Mouse (Mus musculus) liver, adult (tissue): ENCODE results near the gene Gm45140.

Experiments used
- GATA4 ChIP-seq: IDR thresholded peaks from 2 replicates; pipeline ENCODE4 v1.6.1; 2014; ENCODE audit warnings: mild to moderate bottlenecking, low read length; ENCODE audit not compliant: insufficient replicate concordance

The Gm45140 gene

DNA sequence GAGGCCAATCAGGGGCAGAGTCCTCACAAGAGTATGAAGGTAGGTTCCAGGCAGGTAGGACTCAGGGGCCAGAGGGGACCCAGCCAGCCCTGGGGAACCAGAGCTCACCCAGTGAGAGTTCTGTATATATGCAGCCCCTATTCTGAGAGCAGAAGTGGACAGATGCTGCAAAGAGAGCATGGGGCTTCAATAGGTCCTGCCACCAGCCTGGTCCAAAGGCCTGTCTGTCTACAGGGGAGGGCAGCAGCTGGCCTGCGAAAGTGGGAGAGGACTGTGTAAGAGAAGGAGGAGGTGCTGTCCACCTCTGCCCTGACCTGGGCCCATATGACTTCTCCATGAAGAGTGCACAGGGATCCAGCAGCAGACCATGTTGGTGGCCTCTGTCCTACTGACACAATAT lies 58.9 kb downstream of the Gm45140 start:
- TF ChIP-seq GATA4: no peak

DNA sequence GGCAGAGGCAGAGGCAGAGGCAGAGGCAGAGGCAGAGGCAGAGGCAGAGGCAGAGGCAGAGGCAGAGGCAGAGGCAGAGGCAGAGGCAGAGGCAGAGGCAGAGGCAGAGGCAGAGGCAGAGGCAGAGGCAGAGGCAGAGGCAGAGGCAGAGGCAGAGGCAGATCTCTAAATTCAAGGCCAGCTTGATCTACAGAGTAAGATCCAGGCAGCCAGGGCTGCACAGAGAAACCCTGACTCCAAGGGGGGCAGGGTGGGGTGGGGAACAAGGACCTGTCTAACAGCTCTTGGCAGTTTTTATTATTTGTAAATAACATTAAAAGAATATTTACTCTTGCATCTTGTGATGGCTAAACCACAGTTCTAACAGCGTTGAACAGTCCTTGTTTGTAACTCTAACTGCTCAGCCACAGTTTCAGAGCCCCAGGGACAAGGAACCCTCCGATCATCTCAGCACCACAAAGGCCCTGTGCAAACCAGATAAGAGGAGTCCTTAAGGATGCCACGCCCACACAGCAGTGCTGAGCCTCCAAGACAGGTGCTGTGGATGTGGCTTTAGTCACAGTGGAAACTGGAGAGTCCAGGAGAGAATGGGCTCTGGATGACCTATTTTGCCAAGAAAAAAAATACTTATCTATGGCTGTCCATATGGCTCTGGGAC lies 59.9 kb downstream of the Gm45140 start:
- TF ChIP-seq GATA4: no peak

DNA sequence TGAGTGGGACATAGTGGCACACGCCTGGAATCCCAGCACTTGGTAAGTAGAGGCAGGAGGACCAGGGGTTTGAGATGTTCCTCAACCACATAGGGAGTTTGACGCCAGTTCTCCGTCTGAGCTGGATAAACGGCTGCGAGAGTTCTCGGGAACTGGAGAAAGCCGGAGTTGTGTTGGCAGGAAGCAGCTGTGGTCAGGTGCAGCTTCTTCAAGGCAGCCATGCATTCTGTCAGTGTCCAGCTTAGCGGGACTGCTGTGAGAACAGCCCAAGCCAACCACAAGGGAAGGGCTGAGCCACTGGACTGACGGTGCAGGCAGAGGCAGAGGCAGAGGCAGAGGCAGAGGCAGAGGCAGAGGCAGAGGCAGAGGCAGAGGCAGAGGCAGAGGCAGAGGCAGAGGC lies 60.7 kb downstream of the Gm45140 start:
- no peak for TF ChIP-seq GATA4

DNA sequence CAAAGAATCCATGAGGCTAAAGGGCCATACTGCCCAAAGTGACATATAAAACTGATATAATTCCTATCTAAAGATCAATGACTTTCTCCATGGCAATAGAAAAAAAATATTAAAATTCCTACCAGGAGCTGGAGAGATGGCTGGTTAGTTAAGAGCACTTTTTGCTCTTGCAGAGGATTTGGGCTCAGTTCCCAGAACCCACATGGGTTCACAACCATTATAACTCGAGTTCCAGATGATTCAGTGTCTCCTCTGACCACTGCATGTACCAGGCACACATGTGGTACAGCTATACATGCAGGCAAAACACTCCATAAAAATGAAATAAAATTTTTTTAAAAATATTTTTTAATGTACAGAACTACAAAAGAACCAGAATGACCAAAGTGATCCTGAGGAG lies 61.1 kb downstream of the Gm45140 start:
- no peak for TF ChIP-seq GATA4

DNA sequence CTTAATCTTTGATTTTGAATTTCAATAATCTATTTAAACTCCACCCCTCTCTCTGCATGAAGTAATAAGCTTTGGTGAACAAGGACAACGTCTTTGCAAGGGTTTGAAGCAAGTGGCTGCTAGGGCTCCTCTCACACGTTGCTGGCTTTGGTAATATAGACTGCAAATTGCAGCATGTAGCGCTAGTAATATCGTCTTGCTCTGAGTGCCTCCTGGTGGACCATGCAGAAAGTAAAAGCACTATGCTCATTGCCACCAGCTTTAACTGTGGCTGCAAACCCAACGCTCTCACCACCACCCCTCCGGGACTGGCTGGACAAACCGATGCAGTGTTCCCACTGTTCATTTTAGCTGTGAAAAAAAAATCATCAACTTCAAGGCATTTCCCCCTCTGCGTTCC lies 65.0 kb downstream of the Gm45140 start:
- no peak for TF ChIP-seq GATA4

DNA sequence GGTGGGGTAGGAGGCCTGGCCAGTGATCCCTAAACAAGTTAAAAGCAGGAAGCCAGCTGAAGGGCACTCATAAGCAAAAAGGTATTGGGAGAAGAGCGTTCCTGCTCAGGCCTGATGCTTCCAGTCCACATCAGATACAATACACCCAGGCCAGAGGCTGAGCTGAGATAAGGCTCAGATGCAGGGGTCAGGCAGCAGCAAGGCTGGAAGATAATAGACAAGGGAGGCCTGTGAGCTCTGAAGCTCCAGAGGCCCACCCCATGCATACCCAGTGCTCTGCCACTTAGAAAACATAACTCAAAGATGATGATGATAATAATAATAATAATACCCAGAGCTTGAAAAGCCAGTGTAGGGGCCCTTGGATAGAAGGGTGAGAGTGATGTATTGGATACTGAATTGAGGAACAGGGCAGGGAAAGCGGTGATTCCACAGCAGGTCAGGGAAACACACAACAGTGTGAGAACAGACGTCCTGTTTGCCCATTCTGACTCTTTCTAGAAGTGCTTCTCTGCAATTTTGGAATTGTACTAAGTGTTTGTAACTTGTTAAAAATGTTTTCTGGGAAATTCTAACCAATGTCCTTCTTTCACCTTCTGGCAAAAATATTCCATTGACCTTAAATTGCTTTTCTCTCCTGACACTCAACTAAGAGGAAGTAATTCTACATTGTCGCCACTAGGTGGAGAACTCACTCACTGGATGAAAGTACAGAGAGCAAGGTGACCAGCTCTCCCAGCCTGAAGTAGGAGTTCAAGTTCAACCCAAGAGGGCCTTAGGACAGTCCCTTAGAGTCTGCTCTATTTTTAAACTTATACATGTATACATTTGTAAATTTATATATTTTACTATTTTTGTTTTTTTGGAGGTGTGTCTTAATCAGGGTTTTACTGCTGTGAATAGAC lies 72.0 kb downstream of the Gm45140 start:
- no peak for TF ChIP-seq GATA4

DNA sequence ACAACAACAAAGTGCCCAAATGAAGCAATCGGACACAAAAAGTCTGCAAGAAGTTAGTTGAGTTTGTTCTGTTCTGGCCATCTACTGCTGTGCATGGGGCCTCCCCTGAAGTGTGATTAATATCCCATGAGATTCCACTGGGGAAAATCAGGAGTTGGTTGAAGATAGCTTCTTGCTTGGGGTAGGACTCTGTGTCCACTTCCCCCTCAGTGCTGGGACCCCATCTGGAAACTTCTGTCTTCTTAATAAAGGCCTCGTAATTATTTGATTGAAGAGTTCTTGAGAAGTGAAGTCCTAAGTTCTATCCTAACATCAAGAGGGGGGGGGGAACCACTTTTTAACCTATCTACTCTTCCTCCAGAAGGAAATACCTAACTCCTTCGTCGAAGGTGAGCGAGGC lies 73.4 kb downstream of the Gm45140 start:
- TF ChIP-seq GATA4: no peak

DNA sequence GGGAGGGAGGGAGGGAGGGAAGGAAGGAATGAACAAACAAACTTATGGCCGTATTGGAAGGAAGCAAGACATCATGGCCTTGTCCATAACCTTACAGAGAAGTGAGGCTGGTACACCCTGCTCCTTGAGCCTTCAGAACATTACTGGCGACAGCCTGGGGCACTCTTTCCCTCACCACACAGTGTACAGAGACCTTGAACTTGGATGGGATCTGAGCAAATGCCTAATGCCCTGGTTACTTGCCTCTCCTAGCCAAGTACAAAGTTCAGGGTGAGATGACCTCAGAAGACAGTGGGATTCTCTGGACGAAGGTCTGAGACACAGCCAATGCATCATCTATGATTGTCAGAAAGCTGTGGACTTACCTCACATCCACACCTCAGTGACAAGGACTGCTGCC lies 75.7 kb downstream of the Gm45140 start:
- TF ChIP-seq GATA4: no peak

DNA sequence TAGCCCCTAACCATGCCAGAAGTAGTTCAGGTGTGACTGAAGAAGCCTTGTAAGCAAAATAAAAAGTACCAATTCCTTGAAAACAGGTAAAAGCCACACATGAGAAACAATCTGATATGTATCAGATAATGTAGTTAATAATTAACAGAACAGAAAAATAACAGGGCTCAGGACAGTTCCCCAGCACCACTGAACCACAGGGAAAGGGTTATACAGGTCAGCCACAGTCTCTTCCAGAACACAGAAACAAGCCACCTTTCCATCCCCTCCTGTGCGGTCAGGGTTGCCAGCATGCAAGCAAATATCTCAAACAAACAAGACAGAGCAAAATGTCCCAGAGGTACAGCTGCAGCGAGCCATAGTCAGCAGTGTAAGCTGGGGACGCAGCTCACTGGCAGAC lies 76.2 kb downstream of the Gm45140 start:
- TF ChIP-seq GATA4: no peak

DNA sequence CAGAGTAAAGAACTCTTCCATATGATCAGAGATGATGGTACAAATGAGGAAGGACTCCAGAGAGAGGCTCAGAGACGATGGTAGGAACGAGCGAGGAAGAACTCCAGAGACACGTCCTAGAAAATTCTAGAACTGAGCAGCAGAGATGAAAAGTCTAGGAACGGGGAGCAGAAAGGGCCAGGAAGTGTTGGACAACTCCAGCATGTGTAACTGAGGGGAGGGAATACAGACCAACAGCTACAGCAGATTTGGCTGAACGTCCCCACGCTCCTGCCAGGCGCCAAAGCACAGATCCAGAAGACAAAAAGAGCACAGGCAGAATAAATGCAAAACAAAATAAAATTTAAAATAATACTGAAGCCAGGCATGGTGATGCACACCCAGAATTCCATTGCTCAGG lies 78.7 kb downstream of the Gm45140 start:
- TF ChIP-seq GATA4: no peak

DNA sequence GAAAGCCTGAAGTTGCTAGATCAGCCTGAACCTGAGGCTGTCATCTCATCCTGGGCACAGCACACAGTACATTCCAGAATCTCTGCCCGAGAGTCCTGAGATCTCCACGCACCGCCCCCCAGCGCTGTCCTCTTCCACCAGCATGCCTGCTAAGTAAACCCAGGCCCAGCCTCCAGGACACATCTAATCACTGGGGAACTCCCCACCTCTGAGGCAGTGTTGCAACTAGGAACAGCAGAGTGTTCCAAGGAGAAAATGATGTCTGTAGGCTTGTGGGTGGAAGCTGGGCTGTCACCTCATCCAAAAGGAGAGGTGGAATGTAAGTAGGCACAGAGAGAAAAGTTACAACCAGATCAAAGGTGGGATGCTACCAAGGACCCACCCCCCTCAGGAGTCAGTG lies 80.4 kb downstream of the Gm45140 start:
- TF ChIP-seq GATA4: no peak

DNA sequence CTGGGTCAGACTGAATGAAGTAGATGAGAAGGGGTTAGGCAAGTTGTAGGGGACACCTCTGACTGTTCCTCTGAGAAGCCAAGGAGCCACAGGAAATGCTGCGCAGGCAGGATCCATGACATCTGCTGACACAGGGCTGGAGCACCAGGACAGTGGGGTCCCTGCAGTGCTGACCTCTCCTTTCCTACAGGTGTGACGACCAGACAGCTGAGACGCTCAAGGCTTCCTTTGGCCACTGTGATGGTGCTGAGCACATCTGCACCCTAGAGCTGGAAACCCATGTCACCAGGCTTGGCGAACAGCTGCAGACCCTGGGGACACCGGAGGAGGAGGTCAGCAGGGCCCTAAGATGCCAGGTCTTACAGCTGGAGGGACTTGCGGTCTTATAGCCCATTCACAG lies 84.0 kb downstream of the Gm45140 start:
- TF ChIP-seq GATA4: no peak

DNA sequence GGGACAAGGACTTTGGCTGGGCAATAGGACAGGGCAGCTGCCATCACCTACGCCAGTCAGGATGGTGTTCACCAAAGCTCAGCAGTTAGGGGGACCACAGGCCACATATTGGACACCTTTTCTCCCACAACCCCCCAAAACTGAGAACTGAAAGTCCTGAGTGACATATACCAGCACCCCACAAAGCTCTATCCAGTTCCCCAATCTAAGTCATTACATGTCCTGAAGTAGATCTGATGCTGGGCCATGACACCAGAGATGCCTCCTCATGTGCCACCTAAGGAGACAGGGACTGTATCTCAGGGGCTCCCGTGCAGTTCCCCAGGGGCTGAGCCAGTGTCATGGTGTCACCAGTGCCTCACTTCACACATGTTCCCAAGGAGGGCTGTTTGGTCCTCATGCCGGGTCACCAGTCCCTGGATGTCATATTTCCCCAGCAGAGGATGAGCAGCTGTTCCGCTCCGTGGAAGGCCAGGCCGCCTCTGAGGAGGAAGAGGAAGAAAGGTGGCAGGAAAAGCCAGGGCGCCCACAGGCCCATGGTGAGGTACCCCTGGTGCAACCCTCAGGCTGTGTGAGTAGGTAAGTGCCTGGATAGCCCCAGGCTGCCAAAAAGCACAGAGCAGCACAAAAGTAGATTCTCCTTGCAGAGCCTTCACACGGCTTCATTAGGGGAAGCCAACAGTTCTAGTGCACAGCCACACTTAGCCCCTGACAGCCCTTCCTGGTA lies 85.2 kb downstream of the Gm45140 start:
- no peak for TF ChIP-seq GATA4

DNA sequence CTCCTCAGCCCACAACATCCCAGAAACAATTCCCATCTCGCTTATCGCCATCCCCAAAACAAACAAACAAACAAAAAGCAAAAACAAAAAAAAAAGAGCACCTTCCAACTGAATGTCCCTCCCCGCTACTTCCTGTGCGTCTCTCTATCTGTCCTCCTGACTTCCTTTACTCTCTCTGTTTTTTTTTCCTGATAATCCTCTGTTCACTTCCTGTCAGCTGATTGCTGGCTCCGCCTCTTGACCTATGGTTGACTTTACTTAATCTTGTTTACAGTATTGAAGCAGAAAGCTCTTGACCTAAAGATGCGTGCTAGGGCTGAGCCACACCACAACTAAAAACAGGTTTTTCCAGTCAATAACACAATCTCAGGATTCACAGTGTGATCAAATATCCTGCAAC lies 87.1 kb downstream of the Gm45140 start:
- peak; percentile 77 for TF ChIP-seq GATA4

DNA sequence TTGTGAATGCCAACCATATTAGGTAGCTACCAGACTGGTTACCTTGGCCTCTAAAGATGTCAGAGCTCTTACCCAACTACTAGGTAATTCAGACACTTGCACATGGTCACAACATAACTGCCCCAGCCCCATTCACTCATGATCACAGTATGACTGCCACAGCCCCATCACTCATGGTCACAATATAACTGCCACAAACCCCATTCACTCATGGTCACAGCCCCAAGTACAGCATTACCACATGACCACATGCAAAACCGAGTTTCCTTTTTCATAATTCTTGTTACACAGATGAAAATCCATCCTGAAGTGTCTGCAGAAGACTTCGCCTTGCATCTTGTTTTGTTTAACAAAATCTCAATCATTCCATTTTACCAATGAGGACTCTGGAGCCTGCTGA lies 87.5 kb downstream of the Gm45140 start:
- no peak for TF ChIP-seq GATA4

DNA sequence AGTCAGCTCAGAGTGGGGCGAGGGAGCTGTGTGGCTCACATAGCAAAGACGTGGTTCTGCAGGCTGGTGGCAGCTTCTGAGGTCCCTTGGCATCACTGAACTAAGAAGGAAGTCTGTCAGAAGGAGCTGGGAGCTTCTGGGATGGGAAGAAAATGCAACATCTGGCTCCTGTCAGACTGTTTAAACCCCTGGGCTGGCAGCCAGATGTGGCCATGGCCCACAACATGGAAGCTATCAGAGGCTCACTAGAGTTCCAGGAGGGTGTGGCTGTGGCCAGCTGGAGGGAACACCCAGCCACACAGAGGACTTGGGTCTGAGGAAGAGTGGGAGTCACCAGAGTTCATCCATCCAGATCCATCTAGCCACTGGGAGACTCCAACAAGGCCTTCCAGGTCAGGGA lies 88.7 kb downstream of the Gm45140 start:
- TF ChIP-seq GATA4: no peak
